Mouse (Mus musculus): ENCODE measurements around the gene Nkx3-2. TPM values are rescaled to one million over a fixed set of nuclear protein-coding genes. Genes with fewer than 3 reads are reported as not detected.

Gene Nkx3-2
- polyA plus RNA-seq (2012; rRNA removed) = not detected in 2 replicates

- no peak for TF ChIP-seq CTCF (IDR thresholded peaks at IDR 0.05; ENCODE audit: insufficient read depth, low read length)
- TF ChIP-seq POLR2A (IDR thresholded peaks at IDR 0.05; ENCODE audit: borderline replicate concordance, extremely low read depth, low read depth, low read length) = no peak
These were observed at the start of gene Nkx3-2 for GRCm38 (mm10) chr5:41763731-41764721. Gene Nkx3-2, minus strand, starts transcription at chr5:41764501.

GRCm38 (mm10) chr5:41812516-41812915 lies 48.2 kb upstream of the Nkx3-2 start:
- Histone ChIP-seq H3K4me3 (replicated peaks; ENCODE audit: extremely low read depth, low read depth, low read length) (no peak overlapping the region), H3K4me1 (ENCODE audit: control insufficient read depth, insufficient read depth, low read length) (no peaks in the 10 kb centered on the region)
- TF ChIP-seq CTCF (IDR thresholded peaks at IDR 0.05; ENCODE audit: insufficient read depth, low read length) = no peak
- no peak for TF ChIP-seq POLR2A (IDR thresholded peaks at IDR 0.05; ENCODE audit: borderline replicate concordance, extremely low read depth, low read depth, low read length)
- 89% methylated on average over 6 of the region's 6 CpGs for WGBS
- DNase-seq = no peak

More at GRCm38 (mm10) chr5:41763731-41764721, at the start of gene Nkx3-2:
- H3K4me1 ChIP-seq (ENCODE audit: control insufficient read depth, insufficient read depth, low read length) = peaks cover 6% of the 10 kb centered on the region
- no peak for DNase-seq
- WGBS = under 1% methylated on average over 79 of the region's 79 CpGs
- no peak within 1 kb of the TSS for H3K4me3 ChIP-seq (replicated peaks; ENCODE audit: extremely low read depth, low read depth, low read length)

GRCm38 (mm10) chr5:41811279-41811678 lies 47.0 kb upstream of the Nkx3-2 start:
- WGBS = 79% methylated on average over 3 of the region's 3 CpGs
- no peak for TF ChIP-seq CTCF (IDR thresholded peaks at IDR 0.05; ENCODE audit: insufficient read depth, low read length)
- no peak for TF ChIP-seq POLR2A (IDR thresholded peaks at IDR 0.05; ENCODE audit: borderline replicate concordance, extremely low read depth, low read depth, low read length)
- Histone ChIP-seq H3K4me3 (replicated peaks; ENCODE audit: extremely low read depth, low read depth, low read length) (no peak overlapping the region), H3K4me1 (ENCODE audit: control insufficient read depth, insufficient read depth, low read length) (no peaks in the 10 kb centered on the region)
- DNase-seq = no peak

- no peak for TF ChIP-seq CTCF (IDR thresholded peaks at IDR 0.05; ENCODE audit: insufficient read depth, low read length)
- H3K4me3 ChIP-seq (replicated peaks; ENCODE audit: extremely low read depth, low read depth, low read length) = no peak overlapping the region
- 78% methylated on average over 2 of the region's 2 CpGs for WGBS
- H3K4me1 ChIP-seq (ENCODE audit: control insufficient read depth, insufficient read depth, low read length) = no peaks in the 10 kb centered on the region
- no peak for DNase-seq
These were observed 43.1 kb upstream of the Nkx3-2 start for GRCm38 (mm10) chr5:41807383-41807782.

- TF ChIP-seq POLR2A (IDR thresholded peaks at IDR 0.05; ENCODE audit: borderline replicate concordance, extremely low read depth, low read depth, low read length) = no peak
- no peak for TF ChIP-seq CTCF (IDR thresholded peaks at IDR 0.05; ENCODE audit: insufficient read depth, low read length)
- DNase-seq = no peak
- Histone ChIP-seq H3K4me3 (replicated peaks; ENCODE audit: extremely low read depth, low read depth, low read length) (no peak overlapping the region), H3K4me1 (ENCODE audit: control insufficient read depth, insufficient read depth, low read length) (no peaks in the 10 kb centered on the region)
- 74% methylated on average over 5 of the region's 5 CpGs for WGBS
These were observed 41.9 kb upstream of the Nkx3-2 start for GRCm38 (mm10) chr5:41806176-41806575.

- Histone ChIP-seq H3K4me1 (ENCODE audit: control insufficient read depth, insufficient read depth, low read length) (no peaks in the 10 kb centered on the region), H3K4me3 (replicated peaks; ENCODE audit: extremely low read depth, low read depth, low read length) (no peak overlapping the region)
- 76% methylated on average over 2 of the region's 2 CpGs for WGBS
- no peak for TF ChIP-seq POLR2A (IDR thresholded peaks at IDR 0.05; ENCODE audit: borderline replicate concordance, extremely low read depth, low read depth, low read length)
- TF ChIP-seq CTCF (IDR thresholded peaks at IDR 0.05; ENCODE audit: insufficient read depth, low read length) = no peak
- no peak for DNase-seq
These were observed 40.8 kb upstream of the Nkx3-2 start for GRCm38 (mm10) chr5:41805085-41805484.

- DNase-seq = no peak
- 67% methylated on average over 2 of the region's 2 CpGs for WGBS
- Histone ChIP-seq H3K4me1 (ENCODE audit: control insufficient read depth, insufficient read depth, low read length) (no peaks in the 10 kb centered on the region), H3K4me3 (replicated peaks; ENCODE audit: extremely low read depth, low read depth, low read length) (no peak overlapping the region)
- TF ChIP-seq POLR2A (IDR thresholded peaks at IDR 0.05; ENCODE audit: borderline replicate concordance, extremely low read depth, low read depth, low read length) (no peak), CTCF (IDR thresholded peaks at IDR 0.05; ENCODE audit: insufficient read depth, low read length) (no peak)
These were observed 40.3 kb upstream of the Nkx3-2 start for GRCm38 (mm10) chr5:41804643-41805042.

- TF ChIP-seq POLR2A (IDR thresholded peaks at IDR 0.05; ENCODE audit: borderline replicate concordance, extremely low read depth, low read depth, low read length) (no peak), CTCF (IDR thresholded peaks at IDR 0.05; ENCODE audit: insufficient read depth, low read length) (no peak)
- WGBS = 83% methylated on average over 2 of the region's 2 CpGs
- Histone ChIP-seq H3K4me1 (ENCODE audit: control insufficient read depth, insufficient read depth, low read length) (no peaks in the 10 kb centered on the region), H3K4me3 (replicated peaks; ENCODE audit: extremely low read depth, low read depth, low read length) (no peak overlapping the region)
- no peak for DNase-seq
These were observed 37.3 kb upstream of the Nkx3-2 start for GRCm38 (mm10) chr5:41801622-41802021.

- no peak for TF ChIP-seq CTCF (IDR thresholded peaks at IDR 0.05; ENCODE audit: insufficient read depth, low read length)
- no peak for TF ChIP-seq POLR2A (IDR thresholded peaks at IDR 0.05; ENCODE audit: borderline replicate concordance, extremely low read depth, low read depth, low read length)
- H3K4me1 ChIP-seq (ENCODE audit: control insufficient read depth, insufficient read depth, low read length) = no peaks in the 10 kb centered on the region
- DNase-seq = no peak
- H3K4me3 ChIP-seq (replicated peaks; ENCODE audit: extremely low read depth, low read depth, low read length) = no peak overlapping the region
These were observed 30.1 kb upstream of the Nkx3-2 start for GRCm38 (mm10) chr5:41794434-41794833.

GRCm38 (mm10) chr5:41790517-41790916 lies 26.2 kb upstream of the Nkx3-2 start:
- 91% methylated on average over 2 of the region's 2 CpGs for WGBS
- Histone ChIP-seq H3K4me3 (replicated peaks; ENCODE audit: extremely low read depth, low read depth, low read length) (no peak overlapping the region), H3K4me1 (ENCODE audit: control insufficient read depth, insufficient read depth, low read length) (no peaks in the 10 kb centered on the region)
- TF ChIP-seq POLR2A (IDR thresholded peaks at IDR 0.05; ENCODE audit: borderline replicate concordance, extremely low read depth, low read depth, low read length) = no peak
- no peak for TF ChIP-seq CTCF (IDR thresholded peaks at IDR 0.05; ENCODE audit: insufficient read depth, low read length)
- DNase-seq = no peak
